Mouse (Mus musculus) liver, embryonic 14.5 days (tissue): ENCODE data around the gene Egfem1.

Experiments
- CTCF ChIP-seq: IDR thresholded peaks from 2 replicates; pipeline ENCODE4 v1.5.1; 2016; ENCODE audit warnings: antibody characterized with exemption, low read depth, control low read depth
- EP300 ChIP-seq: IDR thresholded peaks from 2 replicates; pipeline ENCODE4 v1.6.1; 2016; ENCODE audit warnings: antibody characterized with exemption, low read depth

DNA sequence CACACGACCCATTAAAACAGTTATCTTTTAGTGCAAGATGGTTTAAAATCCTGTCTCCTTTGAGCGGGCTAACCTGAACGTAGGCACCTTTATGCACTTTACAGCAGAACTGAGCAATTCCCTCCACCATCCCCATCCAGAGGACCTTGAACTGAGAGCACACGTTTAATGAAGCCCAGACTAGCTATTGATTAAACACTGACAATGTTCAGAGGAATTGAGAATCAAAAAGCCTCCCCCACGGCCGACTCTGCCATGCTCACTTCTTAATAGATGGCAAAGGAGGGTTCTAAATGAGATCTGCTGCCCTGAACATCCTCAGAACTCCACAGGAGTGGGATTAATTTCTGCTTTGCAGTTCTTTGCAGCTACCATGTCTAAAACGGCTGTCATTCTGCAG lies 520.3 kb downstream of the Egfem1 start:
- TF ChIP-seq CTCF (no peak), EP300 (no peak)
